Mouse (Mus musculus) midbrain, embryonic 16.5 days (tissue): ENCODE data around the gene Pex16. TPM values are rescaled to one million over a fixed set of nuclear protein-coding genes. Genes with fewer than 3 reads are reported as not detected.

Experiments
- ATAC-seq: fragments of 200-750 bp; cut with Nextera tagmentation; 2 replicates; pipeline ENCODE4 v1.8.0; 2017; ENCODE audit warnings: moderate TSS enrichment
- H3K27ac ChIP-seq: fragments of 300-500 bp; sonication (generic); 2 replicates; pipeline ENCODE4 v1.5.1; 2014; ENCODE audit warnings: mild to moderate bottlenecking, low read length, mixed read lengths
- H3K27me3 ChIP-seq: fragments of 300-500 bp; sonication (generic); 2 replicates; pipeline ENCODE4 v1.6.1; 2014; ENCODE audit warnings: low read depth, low read length, mixed read lengths; ENCODE audit not compliant: control insufficient read depth, insufficient read depth
- H3K36me3 ChIP-seq: fragments of 300-500 bp; sonication (generic); 2 replicates; pipeline ENCODE4 v1.6.1; 2014; ENCODE audit warnings: mild to moderate bottlenecking, low read length, moderate library complexity, mixed read lengths; ENCODE audit not compliant: control insufficient read depth, insufficient read depth
- H3K4me1 ChIP-seq: fragments of 300-500 bp; sonication (generic); 2 replicates; pipeline ENCODE4 v1.6.1; 2014; ENCODE audit warnings: mild to moderate bottlenecking, low read length, mixed read lengths; ENCODE audit not compliant: control insufficient read depth, insufficient read depth
- H3K4me2 ChIP-seq: fragments of 300-500 bp; sonication (generic); 2 replicates; pipeline ENCODE4 v1.6.1; 2014; ENCODE audit warnings: mild to moderate bottlenecking, low read length, mixed read lengths
- H3K4me3 ChIP-seq: fragments of 300-500 bp; sonication (generic); 2 replicates; pipeline ENCODE4 v1.5.1; 2014; ENCODE audit warnings: low read depth, mild to moderate bottlenecking, low read length, moderate library complexity, mixed read lengths
- H3K9ac ChIP-seq: fragments of 300-500 bp; sonication (generic); 2 replicates; pipeline ENCODE4 v1.6.1; 2014; ENCODE audit warnings: low read depth, low read length, mixed read lengths
- H3K9me3 ChIP-seq: fragments of 300-500 bp; sonication (generic); replicated peaks from 2 replicates; pipeline ENCODE4 v1.6.1; 2014; ENCODE audit warnings: mild to moderate bottlenecking, low read length, mixed read lengths; ENCODE audit not compliant: control insufficient read depth, poor library complexity, severe bottlenecking
- WGBS: fragments of 180-500 bp; shearing (Covaris S2); extraction: QIAGEN DNeasy Blood & Tissue Kit; methylation state at CpG from one replicate; pipeline ENCODE4 v1.1.7; 2014; 5-methylcytosine and 5-hydroxymethylcytosine counted together
- polyA plus RNA-seq: library from polyadenylated mRNA; unstranded; fragments of >200 nt; fragmentation: Nextera tagmentation; extraction: Ambion mirVana; gene quantifications from 2 replicates; pipeline ENCODE4 v1.2.1, GENCODE M21; 2015

Gene Pex16
- polyA plus RNA-seq, 1 experiment from 2014 or later: 39.7 TPM

DNA sequence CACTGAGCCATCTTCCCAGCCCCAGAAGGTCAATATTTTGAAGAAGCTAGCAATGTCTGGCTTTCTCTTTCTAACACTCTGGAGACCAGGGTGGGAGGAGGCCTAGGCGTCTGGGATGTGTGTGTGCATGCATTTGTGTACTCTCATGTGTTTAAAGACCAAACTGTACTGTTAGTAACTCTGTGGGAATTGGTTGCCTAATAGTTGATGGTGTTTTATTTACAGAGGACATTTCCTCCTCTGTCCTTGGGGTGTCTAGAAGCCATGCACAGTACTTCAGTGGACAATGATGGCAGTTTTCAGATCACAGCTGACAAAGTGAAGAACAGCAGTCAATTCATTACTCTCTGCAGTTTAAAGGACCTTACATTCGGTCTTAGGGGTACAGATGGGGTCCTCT, 27.3 kb upstream of the Pex16 start:
- Histone ChIP-seq H3K4me1 (no peaks in the 10 kb centered on the region), H3K9ac (no peak overlapping the region), H3K36me3 (peaks cover 16% of the 10 kb centered on the region), H3K27me3 (no peaks in the 10 kb centered on the region), H3K4me2 (no peak overlapping the region), H3K9me3 (no peaks in the 10 kb centered on the region), H3K4me3 (no peak overlapping the region), H3K27ac (no peak overlapping the region)
- ATAC-seq: no peak
- WGBS: 94% methylated on average over 2 of the region's 2 CpGs

DNA sequence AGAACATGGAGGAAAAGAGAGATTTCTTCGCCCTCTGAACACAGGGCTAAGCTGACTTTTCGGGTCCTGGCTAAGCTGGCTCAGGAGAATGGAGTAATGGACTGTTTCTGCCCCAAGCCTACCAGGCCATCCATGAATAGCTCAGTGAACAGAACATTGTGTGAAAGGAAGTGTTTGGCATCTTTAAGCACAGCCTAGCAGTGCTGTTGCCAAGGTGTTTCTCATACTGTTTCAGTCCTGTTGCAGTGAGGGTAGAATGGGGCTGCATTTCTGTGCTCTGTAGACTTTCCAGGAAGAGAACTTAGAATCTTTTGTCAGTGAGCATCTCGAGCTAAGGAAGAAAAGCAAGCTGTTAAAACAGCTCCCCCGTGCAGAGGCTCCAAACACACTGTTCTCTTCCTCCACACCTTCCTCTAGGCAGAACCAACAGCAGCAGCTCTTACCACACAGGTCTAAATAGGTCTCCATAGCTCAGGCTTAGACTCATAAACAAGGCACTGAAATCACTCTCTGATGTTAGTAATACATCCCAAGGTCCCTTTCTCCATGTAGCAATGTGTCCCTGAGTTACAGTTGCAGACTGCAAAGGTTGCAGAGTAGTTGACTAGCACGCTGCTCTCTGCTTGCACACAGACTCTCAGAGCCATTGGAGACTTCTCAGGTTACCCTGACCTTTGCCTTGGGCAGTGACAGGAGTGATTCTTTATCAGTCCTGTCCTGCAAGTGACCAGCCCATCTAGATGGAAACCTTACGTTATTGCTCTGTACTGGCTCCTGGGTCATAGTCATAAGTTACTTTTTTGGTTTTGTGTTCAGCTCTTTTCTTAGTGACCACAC, 24.7 kb upstream of the Pex16 start:
- H3K36me3 ChIP-seq: peaks cover 16% of the 10 kb centered on the region
- WGBS: 78% methylated on average over 6 of the region's 6 CpGs
- ATAC-seq: no peak

DNA sequence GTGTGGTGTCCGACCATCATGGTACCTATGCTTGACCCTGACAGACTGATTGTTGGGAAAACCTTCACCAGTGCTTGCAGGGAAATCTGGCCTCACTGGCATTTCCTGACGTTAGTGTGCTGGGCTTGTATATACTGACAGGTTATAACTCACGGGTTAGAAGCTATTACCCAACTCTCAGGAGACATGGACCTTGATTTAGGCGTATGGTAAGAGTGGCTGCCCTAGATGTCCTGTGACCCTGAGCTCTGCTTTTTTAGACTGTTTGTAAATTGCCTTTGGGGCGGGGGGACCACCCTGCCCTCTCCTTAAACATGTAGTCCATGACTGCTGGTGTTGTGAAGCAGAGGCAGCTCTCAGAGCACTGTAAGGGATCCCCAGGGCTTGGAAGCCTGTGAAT, 23.8 kb upstream of the Pex16 start:
- Histone ChIP-seq H3K9me3 (no peaks in the 10 kb centered on the region), H3K36me3 (peaks cover 12% of the 10 kb centered on the region), H3K27me3 (no peaks in the 10 kb centered on the region), H3K4me2 (no peak overlapping the region), H3K27ac (no peak overlapping the region), H3K4me1 (no peaks in the 10 kb centered on the region; the same call in 1 of the 2 replicates), H3K9ac (no peak overlapping the region), H3K4me3 (no peak overlapping the region)
- ATAC-seq: no peak
- WGBS: 89% methylated on average over 5 of the region's 5 CpGs

More for the DNA sequence above, 24.7 kb upstream of the Pex16 start:
- Histone ChIP-seq H3K27ac (no peak overlapping the region), H3K9me3 (no peaks in the 10 kb centered on the region), H3K27me3 (no peaks in the 10 kb centered on the region), H3K4me3 (no peak overlapping the region), H3K9ac (no peak overlapping the region), H3K4me2 (no peak overlapping the region), H3K4me1 (no peaks in the 10 kb centered on the region; the same call in 1 of the 2 replicates)

DNA sequence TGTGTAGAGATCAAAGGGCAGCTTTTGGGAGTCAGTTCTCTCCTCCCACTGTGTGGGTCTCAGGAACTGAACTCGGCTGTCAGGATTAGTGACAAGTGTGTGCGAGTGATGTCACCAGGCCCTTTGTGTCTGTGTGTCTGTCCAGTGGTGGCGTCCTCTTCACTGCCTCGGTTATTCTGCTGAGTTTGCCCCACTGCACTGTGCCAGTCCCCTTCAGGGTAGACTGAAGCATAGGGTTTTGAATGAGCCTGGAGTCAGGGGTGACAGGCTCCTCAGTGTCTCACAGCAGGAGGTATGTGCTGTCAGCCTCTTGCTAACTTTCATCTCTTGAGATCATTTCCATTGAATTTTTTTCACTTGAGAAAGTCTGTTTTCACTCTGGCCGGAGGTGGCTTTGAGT, 21.1 kb upstream of the Pex16 start:
- Histone ChIP-seq H3K4me3 (no peak overlapping the region), H3K36me3 (peaks cover 18% of the 10 kb centered on the region), H3K27ac (no peak overlapping the region), H3K9ac (no peak overlapping the region), H3K9me3 (no peaks in the 10 kb centered on the region), H3K4me2 (no peak overlapping the region), H3K27me3 (no peaks in the 10 kb centered on the region), H3K4me1 (no peaks in the 10 kb centered on the region; the same call in 1 of the 2 replicates)
- 25% methylated on average over 5 of the region's 5 CpGs for WGBS
- ATAC-seq: no peak

DNA sequence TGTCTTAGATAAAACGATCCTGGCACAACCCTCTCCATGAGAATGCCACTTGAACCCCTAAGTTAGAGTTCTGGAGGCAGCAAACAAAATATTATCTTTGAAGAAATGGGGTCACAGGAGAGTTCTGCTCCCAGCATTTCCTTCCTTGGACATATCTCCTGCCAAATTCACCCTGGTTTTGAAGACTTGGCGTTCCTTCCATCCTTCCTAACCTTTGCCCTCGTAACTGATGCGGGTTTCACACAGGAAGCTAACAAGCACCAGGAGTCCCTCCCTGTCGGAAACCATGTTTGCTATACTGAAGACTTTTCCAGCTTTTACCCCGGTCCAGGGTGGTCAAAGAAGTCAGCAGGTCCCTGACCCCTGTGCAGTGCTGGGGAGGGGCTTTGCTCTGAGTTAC, 20.3 kb upstream of the Pex16 start:
- Histone ChIP-seq H3K36me3 (peaks cover 22% of the 10 kb centered on the region), H3K27me3 (no peaks in the 10 kb centered on the region), H3K4me2 (no peak overlapping the region), H3K9ac (no peak overlapping the region), H3K27ac (no peak overlapping the region), H3K9me3 (no peaks in the 10 kb centered on the region), H3K4me3 (no peak overlapping the region), H3K4me1 (no peaks in the 10 kb centered on the region; the same call in 1 of the 2 replicates)
- WGBS: 66% methylated on average over 6 of the region's 6 CpGs
- no peak for ATAC-seq

DNA sequence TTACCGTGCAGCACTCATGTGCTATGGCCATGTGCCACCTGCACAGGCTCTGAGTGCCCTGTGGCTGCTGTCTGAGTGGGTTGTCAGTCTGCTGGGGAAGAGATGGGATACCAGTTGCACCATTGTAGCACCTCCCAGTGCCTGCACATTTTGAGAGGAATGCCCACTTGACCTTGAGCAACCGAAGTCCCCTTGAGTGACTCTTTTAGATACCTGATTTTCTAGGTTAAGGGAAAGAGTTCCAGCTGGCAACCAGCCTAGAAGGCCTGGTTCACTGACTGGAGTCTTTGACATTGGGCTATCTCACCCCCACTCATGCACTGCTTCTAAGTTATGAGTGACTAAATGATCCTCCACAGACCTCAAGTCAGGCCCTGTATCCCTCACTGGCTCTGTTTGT, 15.2 kb upstream of the Pex16 start:
- Histone ChIP-seq H3K4me3 (no peak overlapping the region), H3K4me2 (no peak overlapping the region), H3K27ac (no peak overlapping the region), H3K9me3 (no peaks in the 10 kb centered on the region), H3K27me3 (no peaks in the 10 kb centered on the region), H3K9ac (no peak overlapping the region), H3K4me1 (no peaks in the 10 kb centered on the region; the same call in 1 of the 2 replicates), H3K36me3 (peaks cover 15% of the 10 kb centered on the region)
- no peak for ATAC-seq
- 89% methylated on average over 2 of the region's 2 CpGs for WGBS

DNA sequence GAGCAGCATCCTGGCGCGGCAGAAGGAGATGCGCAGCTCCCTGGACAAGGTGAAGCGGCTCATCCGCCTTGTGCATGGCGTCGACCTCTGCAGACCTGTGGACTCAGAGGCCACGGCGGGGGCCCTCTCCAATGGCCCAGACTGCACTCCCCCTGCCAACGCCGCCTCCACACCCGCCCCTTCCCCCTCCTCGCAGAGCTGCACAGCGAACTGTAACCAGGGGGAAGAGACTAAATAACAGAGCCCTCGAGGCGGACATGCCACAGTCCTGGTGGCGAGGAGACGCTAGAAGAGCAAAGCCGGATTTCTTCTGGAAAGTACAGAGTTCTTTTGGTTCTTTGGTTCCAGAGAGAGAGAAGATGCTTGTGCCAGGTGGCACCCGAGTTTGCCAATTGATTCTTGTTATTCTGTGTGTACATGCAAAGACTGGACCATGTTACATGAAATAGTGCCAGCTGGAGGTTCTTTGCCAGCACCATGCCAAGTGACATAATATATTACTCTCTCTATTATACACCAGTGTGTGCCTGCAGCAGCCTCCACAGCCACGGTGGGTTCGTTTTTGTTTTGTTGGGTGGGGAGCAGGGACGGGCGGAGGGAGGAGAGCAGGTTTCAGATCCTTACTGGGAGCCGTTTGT, 14.2 kb upstream of the Pex16 start:
- Histone ChIP-seq H3K4me2 (no peak overlapping the region), H3K36me3 (peaks cover 15% of the 10 kb centered on the region), H3K27me3 (no peaks in the 10 kb centered on the region), H3K27ac (no peak overlapping the region), H3K4me1 (no peaks in the 10 kb centered on the region), H3K9ac (no peak overlapping the region), H3K4me3 (no peak overlapping the region), H3K9me3 (no peaks in the 10 kb centered on the region)
- no peak for ATAC-seq
- 71% methylated on average over 22 of the region's 25 CpGs for WGBS

DNA sequence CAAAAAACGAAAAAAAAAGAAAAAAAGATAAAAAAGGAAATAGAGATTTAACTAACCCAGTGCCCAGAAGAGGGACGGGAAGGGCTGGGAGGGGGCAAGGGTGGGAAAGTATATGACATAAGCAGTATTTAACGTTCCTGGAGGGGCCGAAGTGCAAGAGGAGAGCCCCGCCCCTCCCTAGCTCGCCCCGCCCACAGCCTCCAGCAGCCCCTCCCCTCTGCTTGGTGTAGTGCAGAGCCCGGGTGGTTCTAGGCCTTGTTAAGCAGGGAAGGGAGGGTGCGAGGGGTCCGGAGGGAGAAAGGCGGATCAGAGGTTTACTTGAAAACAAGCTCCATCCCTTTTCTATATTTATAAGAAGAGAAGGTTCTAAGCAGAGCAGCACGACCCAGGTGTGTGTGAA, 13.6 kb upstream of the Pex16 start:
- H3K9me3 ChIP-seq: no peaks in the 10 kb centered on the region
- H3K27me3 ChIP-seq: no peaks in the 10 kb centered on the region
- no peak for ATAC-seq
- H3K4me3 ChIP-seq: no peak overlapping the region
- no peak overlapping the region for H3K9ac ChIP-seq
- H3K4me1 ChIP-seq: no peaks in the 10 kb centered on the region
- H3K27ac ChIP-seq: no peak overlapping the region
- WGBS: 19% methylated on average over 12 of the region's 12 CpGs
- H3K4me2 ChIP-seq: no peak overlapping the region
- H3K36me3 ChIP-seq: peaks cover 15% of the 10 kb centered on the region

DNA sequence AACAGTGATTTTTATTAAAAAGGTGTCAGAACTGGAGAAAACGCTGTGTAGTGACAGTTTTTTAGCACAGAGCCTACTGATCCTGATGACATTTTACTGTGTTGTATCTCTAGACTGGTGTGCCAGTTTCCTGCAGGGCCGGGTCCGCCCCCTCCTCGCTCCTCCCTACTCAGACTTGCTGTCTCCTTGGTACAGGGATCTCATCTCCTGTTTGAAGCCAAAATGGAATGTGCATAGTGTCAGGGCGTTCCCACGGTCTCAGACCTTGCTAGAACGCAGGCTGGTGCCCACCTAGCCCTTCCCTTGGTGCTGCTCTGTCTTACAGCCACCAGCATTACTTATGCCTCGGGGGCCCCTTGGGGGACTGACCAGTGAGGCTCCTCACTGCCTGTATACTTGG, 12.7 kb upstream of the Pex16 start:
- no peak overlapping the region for H3K9ac ChIP-seq
- peaks cover 15% of the 10 kb centered on the region for H3K36me3 ChIP-seq
- H3K27me3 ChIP-seq: no peaks in the 10 kb centered on the region
- H3K27ac ChIP-seq: no peak overlapping the region
- H3K4me3 ChIP-seq: no peak overlapping the region
- ATAC-seq: no peak
- H3K4me1 ChIP-seq: no peaks in the 10 kb centered on the region
- no peak overlapping the region for H3K4me2 ChIP-seq
- H3K9me3 ChIP-seq: no peaks in the 10 kb centered on the region
- WGBS: 82% methylated on average over 8 of the region's 8 CpGs
